Mouse (Mus musculus): ENCODE data around the gene Mpv17l2.

DNA sequence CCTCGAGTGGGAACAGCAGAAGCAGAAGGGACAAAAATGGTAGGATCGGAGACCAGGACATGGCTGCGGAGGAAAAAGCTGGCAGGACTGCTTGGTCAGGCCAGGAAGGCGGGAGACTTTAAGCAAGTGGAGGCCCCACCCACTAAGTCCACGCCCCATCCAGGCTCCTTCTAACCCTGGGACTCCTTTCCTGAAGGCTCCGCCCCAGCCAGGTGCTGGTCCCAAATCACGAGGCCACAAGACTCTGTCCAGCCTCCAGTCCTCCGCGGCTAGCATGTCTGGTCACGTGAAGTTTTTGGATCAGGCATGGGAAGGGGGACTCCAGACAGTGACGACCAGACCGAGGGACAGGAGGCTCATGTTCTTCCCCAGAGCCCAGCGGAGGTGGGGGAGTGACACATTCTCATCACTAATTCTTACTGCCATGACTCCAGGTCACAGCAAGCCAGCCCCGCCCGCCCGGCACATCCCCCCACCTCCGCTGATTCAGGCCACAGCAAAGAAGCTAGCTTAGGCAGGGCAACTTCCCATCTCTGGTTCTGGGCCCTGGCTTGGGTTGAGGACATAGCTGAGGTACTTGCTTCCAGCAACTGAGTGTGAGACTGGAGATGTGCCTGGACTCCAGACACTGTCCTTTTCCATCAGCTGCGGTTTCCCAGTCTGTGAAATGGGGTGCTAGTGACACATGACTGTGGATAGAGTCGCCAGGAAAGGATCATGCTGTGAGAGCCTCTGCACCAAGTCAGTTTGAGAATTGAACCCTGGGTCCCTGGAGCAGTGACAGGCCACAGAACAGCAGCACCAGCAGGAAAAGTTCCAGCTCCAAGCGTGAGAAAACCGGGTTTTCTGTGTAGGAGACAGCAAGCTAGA, 6.1 kb upstream of the Mpv17l2 start:
- peak; percentile 58; the same call in 1 of the 2 replicates for TF ChIP-seq POLR2A (IDR thresholded peaks at IDR 0.05; ENCODE audit: borderline replicate concordance, low read depth, low read length)
- TF ChIP-seq CTCF (IDR thresholded peaks at IDR 0.05; ENCODE audit: low read depth, low read length): no peak
